Mouse (Mus musculus) left cerebral cortex, postnatal 14 days (tissue): ENCODE measurements around the gene Bcam. TPM values are rescaled to one million over a fixed set of nuclear protein-coding genes. Genes with fewer than 3 reads are reported as not detected.

ENCODE experiments used
- DNase-seq, 2 experiments: peaks; one replicate each; pipeline ENCODE4 v3.0.0; 2021 to 2022; ENCODE audit warnings: low spot score in 2 of 2, mixed read lengths in 1 of 2
- intact Hi-C: fragments of 180-260 bp; cut with DNase I; formaldehyde crosslinking; loops from one replicate; pipeline ENCODE4 v1.15.1; 2025
- total RNA-seq, 2 experiments: library from RNA; stranded (reverse); gene quantifications; 2 replicates each; pipeline ENCODE4 v1.2.3; 2021

The Bcam gene
- total RNA-seq, 2 experiments from 2014 or later, result 10.7 to 11.0 TPM

DNA sequence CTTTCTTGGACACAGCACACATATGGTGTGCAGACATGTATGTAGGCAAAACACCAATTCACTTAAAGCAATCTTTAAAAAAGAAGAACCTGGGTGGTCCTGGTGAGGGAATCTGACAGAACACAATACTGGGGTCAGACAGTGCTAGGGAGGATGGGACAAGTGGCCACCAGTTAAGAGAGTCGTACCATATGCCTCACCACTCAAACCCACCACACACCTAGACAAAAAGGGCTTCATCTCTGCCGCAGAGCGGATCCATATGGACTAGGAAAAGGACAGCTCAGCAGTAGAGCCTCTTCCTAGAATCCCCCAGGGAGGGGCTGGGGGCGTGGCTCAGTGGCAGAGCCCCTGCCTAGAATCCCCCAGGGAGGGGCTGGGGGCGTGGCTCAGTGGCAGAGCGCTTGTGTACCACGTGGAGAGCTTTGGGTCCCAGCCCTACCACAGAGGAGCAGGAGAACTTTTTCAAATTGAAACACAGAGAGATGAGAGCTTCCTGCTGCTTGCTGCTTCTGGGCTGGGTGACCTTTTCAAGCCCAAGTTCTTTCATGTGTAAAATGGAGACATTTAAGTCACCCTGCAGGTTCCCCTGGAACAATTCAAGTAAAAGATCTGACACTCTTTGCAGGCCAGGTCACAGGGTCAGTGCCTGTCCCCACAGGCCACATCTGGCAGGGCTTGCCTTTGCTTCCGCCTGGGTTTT lies 29.3 kb downstream of the Bcam start:
- intact Hi-C loops, result no loop called here
- no peak for DNase-seq

GRCm38 (mm10) chr7:19740269-19740668 lies 30.5 kb downstream of the Bcam start:
- DNase-seq, result no peak
- intact Hi-C loops, result no loop called here

DNA sequence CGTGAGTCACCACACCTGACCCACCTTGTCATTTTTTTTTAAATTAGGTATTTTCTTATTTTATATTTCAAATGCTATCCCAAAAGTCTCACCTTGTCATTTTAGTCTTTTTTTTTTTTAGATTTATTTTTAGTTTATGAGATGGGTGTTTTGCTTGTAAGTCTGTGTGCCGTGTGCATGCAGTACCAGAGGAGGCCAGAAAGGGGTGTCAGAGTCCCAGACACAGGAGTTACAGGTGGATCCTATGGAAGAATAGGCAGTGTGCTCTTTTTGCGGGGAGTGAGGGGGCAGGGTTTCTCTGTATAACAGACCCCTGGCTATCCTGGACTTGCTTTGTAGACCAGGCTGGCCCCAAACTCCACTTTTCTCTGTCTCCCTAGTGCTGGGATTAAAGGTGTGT lies 32.0 kb downstream of the Bcam start:
- intact Hi-C loops, result no loop called here
- DNase-seq, result no peak

- no peak for DNase-seq
- intact Hi-C loops, result no loop called here
Measured at GRCm38 (mm10) chr7:19736389-19737057, 34.3 kb downstream of the Bcam start.

- no peak for DNase-seq
- intact Hi-C loops, result no loop called here
Measured at GRCm38 (mm10) chr7:19734178-19734666, 36.6 kb downstream of the Bcam start.

DNA sequence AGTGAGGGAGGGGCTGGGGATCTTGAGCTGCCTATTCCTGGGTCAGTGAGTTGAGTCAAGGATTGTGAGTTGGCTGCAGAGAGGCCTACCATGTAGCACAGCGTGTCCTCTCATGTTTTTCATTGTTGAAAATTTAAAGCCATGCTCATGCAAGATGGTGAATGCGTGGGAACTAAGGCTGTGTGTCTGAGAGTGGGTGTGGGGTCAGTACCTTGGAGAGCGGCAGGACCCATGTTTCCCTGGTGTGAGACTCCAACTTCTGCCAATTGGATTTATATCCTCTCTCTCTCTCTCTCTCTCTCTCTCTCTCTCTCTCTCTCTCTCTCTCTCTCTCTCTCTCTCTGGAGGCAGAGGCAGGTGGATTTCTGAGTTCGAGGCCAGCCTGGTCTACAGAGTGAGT lies 44.3 kb downstream of the Bcam start:
- no peak for DNase-seq
- intact Hi-C loops, result no loop called here

- DNase-seq, result no peak
- intact Hi-C loops, result no loop called here
Measured at GRCm38 (mm10) chr7:19724167-19724566, 46.6 kb downstream of the Bcam start.

DNA sequence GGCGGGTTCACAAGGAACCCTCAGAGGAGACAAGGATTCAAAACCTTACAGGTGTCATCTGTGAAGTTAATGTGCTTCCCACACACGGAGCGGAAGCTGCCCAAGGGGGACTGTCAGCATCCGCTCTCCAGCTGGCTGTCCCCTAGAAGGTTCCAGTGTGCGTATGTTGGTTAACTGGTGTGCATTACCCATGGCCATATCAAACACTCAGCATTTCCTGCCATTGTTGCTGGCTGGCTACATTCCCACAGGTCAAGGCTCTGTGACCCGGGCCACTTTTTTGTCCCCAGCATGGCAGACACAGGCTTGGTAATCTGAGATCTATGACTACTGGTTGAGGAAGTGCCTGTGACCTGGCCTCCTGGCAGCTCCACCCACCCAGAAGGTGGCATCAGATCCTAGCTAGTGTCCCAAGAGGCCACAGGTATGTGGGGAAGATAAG lies 48.0 kb downstream of the Bcam start:
- DNase-seq, result no peak
- intact Hi-C loops, result no loop called here

- intact Hi-C loops, result no loop called here
- DNase-seq, result no peak
Measured at GRCm38 (mm10) chr7:19719200-19719599, 51.6 kb downstream of the Bcam start.

- intact Hi-C loops, result no loop called here
- DNase-seq, result no peak
Measured at GRCm38 (mm10) chr7:19718297-19718952, 52.4 kb downstream of the Bcam start.

DNA sequence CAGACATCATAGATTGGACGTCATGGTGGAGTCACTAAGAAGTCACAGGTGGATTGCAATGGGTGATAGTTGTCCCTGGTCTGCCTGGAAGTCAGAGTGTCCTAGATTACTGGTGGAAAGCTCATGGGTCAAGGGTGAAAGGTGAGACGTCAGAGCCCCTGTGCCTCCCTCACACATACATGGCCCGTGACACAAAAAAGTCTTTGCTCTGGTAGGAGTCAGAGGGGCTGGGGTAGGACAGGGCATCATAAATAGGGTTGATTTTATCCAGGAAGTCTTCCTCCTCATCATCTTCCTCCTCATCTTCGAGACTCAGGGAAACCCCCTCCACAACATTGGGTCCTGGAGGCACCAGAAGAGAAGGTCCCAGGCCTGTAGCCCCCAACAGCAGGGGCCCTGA lies 53.5 kb downstream of the Bcam start:
- intact Hi-C loops, result no loop called here
- no peak for DNase-seq

DNA sequence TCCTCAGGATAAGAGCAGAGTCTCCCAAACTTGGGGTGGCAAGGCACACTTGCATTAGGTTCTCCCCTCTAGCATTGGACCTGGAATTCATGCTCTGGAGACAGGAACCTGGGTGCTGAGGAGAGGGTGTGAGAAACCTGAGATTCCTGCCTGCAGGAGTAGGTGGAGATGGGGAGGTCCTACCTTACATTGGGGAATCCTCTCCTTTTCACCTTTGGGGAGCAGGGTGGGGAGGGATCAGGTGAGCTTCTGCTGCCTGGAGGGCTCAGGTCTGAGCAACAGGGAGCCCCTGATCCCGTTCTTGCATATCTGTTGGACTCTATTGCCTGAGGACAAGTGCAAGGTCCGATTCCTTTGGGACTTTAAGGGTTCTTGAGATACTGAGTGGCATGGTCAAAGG lies 54.0 kb downstream of the Bcam start:
- no peak for DNase-seq
- intact Hi-C loops, result no loop called here

DNA sequence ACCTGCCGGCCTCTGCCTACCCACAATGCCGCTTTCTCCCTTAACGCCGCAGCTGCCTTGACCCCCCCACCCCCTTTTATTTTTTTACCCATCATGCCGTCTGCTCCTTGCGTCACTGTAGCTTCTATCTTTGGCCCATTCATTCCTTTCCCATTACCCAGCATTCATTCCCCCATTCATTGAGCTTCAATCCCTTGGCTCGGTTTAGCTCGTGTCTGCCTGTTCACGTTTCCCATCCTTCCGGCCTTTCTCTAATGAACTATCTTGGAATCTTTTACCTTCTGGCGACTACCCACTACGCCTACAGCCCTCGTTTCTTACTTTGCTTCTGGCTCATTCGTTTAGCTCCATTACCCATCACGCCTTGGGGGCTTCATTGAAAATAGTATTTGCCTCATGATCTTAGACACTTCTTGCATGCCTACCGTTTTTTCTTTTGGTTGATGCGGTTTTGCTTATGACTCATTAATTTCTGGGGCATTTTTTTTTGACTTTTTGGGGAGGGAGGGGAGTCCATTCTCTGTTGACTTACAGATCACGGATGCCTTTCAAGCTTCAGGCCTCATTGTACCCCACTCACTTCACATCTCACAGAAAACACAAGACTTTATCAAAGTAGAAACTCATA lies 54.6 kb downstream of the Bcam start:
- no peak for DNase-seq
- intact Hi-C loops, result no loop called here

DNA sequence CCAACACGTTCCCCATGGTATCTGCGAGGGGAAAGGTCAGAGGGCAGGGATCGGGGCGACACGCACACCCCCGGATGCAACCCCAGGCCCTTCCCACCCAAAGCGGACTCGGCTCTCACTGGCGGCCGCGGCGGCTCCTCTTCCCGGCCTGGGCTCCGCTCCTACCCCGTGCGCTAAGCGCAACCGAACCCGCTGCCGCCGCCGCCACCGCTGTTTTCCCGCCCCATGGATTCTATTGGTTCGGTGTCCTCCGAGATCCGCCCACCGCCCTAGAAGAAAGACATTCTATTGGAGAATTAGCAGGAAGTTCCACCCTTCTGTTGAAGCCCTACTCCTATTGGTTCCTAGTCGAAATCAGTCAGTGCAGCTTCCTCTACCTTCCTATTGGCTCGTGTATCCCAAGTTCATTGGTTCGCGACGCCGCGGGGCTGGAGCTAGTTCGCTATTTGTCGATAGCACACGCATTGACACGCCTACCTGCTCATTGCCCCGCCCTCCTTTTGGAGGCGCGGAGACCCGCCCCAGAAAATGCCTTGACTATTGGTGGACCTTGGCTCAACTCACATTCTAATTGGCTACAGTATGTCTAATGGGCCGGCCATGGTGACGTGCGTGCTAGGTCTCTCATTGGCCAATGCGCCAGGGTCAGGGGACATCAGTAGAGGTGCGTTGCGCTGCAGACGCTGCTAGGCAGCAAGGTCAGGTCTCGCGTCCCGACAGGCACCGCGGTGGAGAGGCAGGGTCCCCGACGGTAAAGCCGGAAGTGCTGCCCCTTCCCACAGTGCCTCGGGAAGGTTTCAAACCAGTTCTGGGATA lies 55.4 kb downstream of the Bcam start, which contains the start of gene Tomm40:
TSS of gene Tomm40 (minus strand) at position 200 of the 816 bp plus-strand sequence.
- intact Hi-C loops, result no loop called here
- peak; percentile 99 to 100 for DNase-seq

- intact Hi-C loops, result no loop called here
- DNase-seq, result no peak
Measured at GRCm38 (mm10) chr7:19714836-19715235, 56.0 kb downstream of the Bcam start.

DNA sequence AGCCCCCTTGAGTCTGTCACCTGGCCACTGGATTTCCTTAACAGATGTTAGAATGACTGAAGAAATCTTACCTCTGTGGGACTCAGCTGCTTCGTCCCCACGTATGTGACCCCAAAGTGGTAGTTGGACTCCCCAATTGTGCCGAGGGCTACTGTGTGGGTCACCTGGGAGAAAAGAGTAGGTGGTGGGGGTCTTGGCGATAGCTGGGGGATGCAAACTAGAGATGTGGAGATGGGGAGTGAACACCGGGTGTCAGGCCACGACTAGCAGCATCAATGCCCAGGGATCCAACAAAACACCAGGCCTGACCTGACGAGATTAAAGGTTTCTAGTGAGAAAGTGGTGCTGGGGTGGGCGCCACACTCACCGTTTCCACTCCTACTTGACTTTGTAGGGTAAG lies 57.2 kb downstream of the Bcam start:
- DNase-seq, result no peak
- intact Hi-C loops, result no loop called here

- intact Hi-C loops, result no loop called here
- no peak for DNase-seq
Measured at GRCm38 (mm10) chr7:19713196-19713595, 57.6 kb downstream of the Bcam start.

- intact Hi-C loops, result no loop called here
- peak in 1 of 2 experiments; percentile 60 for DNase-seq
Measured at GRCm38 (mm10) chr7:19712414-19712813, 58.4 kb downstream of the Bcam start.

DNA sequence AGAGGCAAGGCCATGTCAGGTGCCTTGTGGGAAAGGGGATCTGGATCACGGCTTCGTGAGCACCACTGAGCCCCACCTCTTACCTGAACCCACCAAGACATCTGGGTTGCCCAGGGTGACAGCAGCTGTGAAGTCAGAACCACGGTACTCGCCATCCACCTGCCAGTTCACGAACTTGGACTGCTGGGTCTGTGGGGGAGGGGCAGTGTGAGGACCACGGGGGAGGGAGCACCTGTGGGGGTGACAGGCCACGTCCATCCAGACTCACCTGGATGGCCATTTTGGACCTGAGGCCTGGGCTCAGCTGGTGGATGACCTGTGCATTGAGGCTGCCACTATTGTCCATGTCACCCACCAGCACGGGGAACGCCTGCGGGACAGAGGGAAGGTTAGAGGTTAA lies 60.2 kb downstream of the Bcam start:
- intact Hi-C loops, result no loop called here
- DNase-seq, result no peak
